Mouse (Mus musculus) C2C12 (cell line): ENCODE measurements around the gene Taok1.
A peak's percentile ranks its signal among the peaks of the same experiment; 100 is the strongest.

Experiments
- CEBPB ChIP-seq: IDR thresholded peaks from one replicate; pipeline ENCODE4 v1.6.1; 2011; ENCODE audit warnings: low read depth, mild to moderate bottlenecking, control low read depth, moderate library complexity
- CTCF ChIP-seq: IDR thresholded peaks from one replicate; pipeline ENCODE4 v1.5.1; 2011; ENCODE audit not compliant: control insufficient read depth, insufficient read depth, insufficient read length
- FOSL1 ChIP-seq: IDR thresholded peaks from one replicate; pipeline ENCODE4 v1.8.0; 2011; ENCODE audit warnings: mild to moderate bottlenecking, low read length; ENCODE audit not compliant: poor library complexity, insufficient read depth, severe bottlenecking
- MAX ChIP-seq: IDR thresholded peaks from one replicate; pipeline ENCODE4 v1.6.1; 2011; ENCODE audit warnings: mild to moderate bottlenecking, control low read depth
- MYOD1 ChIP-seq: IDR thresholded peaks from one replicate; pipeline ENCODE4 v1.6.1; 2011; ENCODE audit warnings: low read depth; ENCODE audit not compliant: control insufficient read depth, insufficient read length
- USF1 ChIP-seq: IDR thresholded peaks from one replicate; pipeline ENCODE4 v1.6.1; 2011; ENCODE audit warnings: low read depth, mild to moderate bottlenecking, control low read depth, moderate library complexity

GRCm38 (mm10) chr11:77491123-77491501, 116.5 kb downstream of the Taok1 start:
- TF ChIP-seq CEBPB (no peak), CTCF (peak; percentile 95), MAX (no peak), USF1 (no peak), FOSL1 (no peak), MYOD1 (no peak)
